Mouse (Mus musculus): ENCODE measurements around the gene Meiob.

GRCm38 (mm10) chr17:24884391-24884790 lies 80.3 kb downstream of the Meiob start:
- TF ChIP-seq CTCF (IDR thresholded peaks at IDR 0.05; ENCODE audit: low read depth, low read length) (no peak), EP300 (IDR thresholded peaks at IDR 0.05; ENCODE audit: insufficient read depth, low read depth, low read length) (no peak)

Measured in ES-Bruce4 (cell line).